Mouse (Mus musculus) cerebellum, adult 2 months (tissue): ENCODE measurements around the gene Dnm3. TPM values are rescaled to one million over a fixed set of nuclear protein-coding genes. Genes with fewer than 3 reads are reported as not detected.

Source experiments
- DNase-seq, 2 experiments: peaks; one replicate each; pipeline ENCODE4 v3.0.0; 2021
- H3K27ac ChIP-seq: fragments of 200-500 bp; 2 replicates; pipeline ENCODE4 v1.5.1; 2012; ENCODE audit warnings: low read length, control low read depth, inconsistent platforms; ENCODE audit not compliant: insufficient read depth
- H3K27me3 ChIP-seq: fragments of 200-500 bp; 2 replicates; pipeline ENCODE4 v1.6.1; 2012; ENCODE audit warnings: inconsistent platforms, mild to moderate bottlenecking, low read length, moderate library complexity; ENCODE audit not compliant: control insufficient read depth, insufficient read depth
- H3K4me1 ChIP-seq: fragments of 200-500 bp; 2 replicates; pipeline ENCODE4 v1.6.1; 2011; ENCODE audit warnings: low read length; ENCODE audit not compliant: control insufficient read depth, insufficient read depth
- H3K4me3 ChIP-seq: fragments of 200-500 bp; replicated peaks from 2 replicates; pipeline ENCODE3; 2011; ENCODE audit warnings: mild to moderate bottlenecking, low read depth, low read length, control low read depth; ENCODE audit not compliant: insufficient read depth
- CTCF ChIP-seq: fragments of 200-500 bp; IDR thresholded peaks from 2 replicates; pipeline ENCODE4 v1.5.1; 2011; ENCODE audit warnings: low read depth, mild to moderate bottlenecking, control low read depth, low read length, moderate library complexity, borderline replicate concordance; ENCODE audit not compliant: insufficient read depth
- POLR2A ChIP-seq: fragments of 200-500 bp; IDR thresholded peaks from 2 replicates; pipeline ENCODE4 v1.6.1; 2011; ENCODE audit warnings: low read length, control low read depth, borderline replicate concordance; ENCODE audit not compliant: insufficient read depth
- WGBS: fragments of 180-500 bp; shearing (Covaris S2); methylation state at CpG from one replicate; pipeline ENCODE4 v1.1.7; 2018; 5-methylcytosine and 5-hydroxymethylcytosine counted together
- polyA plus RNA-seq: library from polyadenylated mRNA; depleted of rRNA; stranded (reverse); fragments of >200 nt; gene quantifications from 2 replicates; pipeline ENCODE4 v1.2.3, GENCODE M21; 2012; rRNA removed

Dnm3 gene
- polyA plus RNA-seq: 93.6 and 94.3 TPM in 2 replicates

DNA sequence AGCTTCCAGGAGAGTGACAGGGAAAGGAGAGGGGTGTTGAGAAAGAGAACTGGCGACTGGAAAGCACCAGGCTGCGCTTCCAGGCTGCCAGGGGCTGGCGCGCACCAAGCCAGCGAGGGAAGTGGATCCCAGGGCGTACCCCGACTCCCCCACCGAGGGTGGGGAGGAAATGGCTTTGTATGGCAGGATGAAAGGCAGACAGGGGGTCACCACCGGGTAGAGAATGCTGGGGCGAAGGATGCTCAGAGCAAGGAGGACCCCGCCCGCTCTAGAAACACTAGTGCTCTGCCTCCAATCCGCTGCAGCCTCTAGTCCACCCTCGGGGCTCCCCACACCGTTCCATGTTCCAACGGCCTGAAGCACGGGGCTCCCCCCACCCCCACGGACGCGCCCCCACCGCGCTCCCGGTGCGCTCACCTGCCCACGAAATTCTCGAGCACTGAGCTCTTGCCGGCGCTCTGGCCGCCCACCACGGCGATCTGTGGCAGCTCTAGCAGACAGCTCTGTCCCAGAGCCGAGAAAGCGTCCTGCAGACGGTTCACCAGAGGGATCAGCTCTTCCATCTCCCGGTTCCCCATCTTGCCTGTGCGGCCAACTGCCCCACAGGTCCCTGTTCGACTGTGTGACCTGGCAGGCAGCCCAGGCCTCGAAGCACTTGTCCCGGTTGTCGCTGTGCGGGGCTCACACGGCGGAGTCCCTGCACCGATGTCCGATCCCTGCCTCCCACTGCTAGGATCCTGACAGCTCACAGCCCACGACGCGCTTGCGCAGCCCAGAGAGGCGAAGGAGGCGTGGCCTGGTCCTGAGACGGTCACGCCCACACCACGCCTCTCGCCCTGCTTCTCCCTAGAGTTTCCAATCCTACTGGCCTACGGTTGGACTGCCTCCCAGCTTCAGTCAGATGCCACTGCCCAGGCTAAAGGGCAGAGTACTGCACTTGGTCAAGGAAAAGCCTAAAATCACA lies at the start of gene Dnm3:
Dnm3 (minus strand) TSS at position 789 of the 964 bp plus-strand sequence.
- peak within 1 kb of the TSS; percentile 53 for H3K27ac ChIP-seq
- peak within 1 kb of the TSS; percentile 69 for H3K4me3 ChIP-seq
- under 1% methylated on average over 56 of the region's 56 CpGs for WGBS
- TF ChIP-seq CTCF (peak; percentile 62; the same call in 1 of the 2 replicates), POLR2A (peak; percentile 99)
- H3K4me1 ChIP-seq: no peaks in the 10 kb centered on the region
- DNase-seq: peak; percentile 95 to 96
- no peaks in the 10 kb centered on the region; the same call in 1 of the 2 replicates for H3K27me3 ChIP-seq

- 92% methylated on average over 1 of the region's 1 CpGs for WGBS
- Histone ChIP-seq H3K4me3 (no peak overlapping the region), H3K27me3 (no peaks in the 10 kb centered on the region), H3K27ac (no peak overlapping the region), H3K4me1 (no peaks in the 10 kb centered on the region)
- no peak for TF ChIP-seq CTCF
- no peak for TF ChIP-seq POLR2A
- no peak for DNase-seq
Observed at GRCm38 (mm10) chr1:162515116-162515515, 37.3 kb upstream of the Dnm3 start.

DNA sequence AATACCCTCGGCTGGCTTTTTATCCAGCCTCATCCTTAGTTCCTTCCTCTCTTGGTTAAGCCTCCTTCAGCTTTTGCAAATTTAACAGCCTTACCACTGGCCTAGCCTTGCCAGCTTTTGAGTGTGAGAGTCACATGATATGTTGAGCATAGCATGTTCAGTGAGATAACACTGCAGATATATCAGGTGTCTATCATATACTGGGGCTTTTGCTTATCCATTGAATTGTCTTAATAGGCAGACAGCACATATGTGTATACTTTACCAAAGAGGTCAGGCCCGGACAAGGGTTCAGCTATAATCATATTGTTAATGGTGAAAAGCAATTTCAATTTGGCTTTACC lies 32.2 kb upstream of the Dnm3 start:
- no peaks in the 10 kb centered on the region for H3K4me1 ChIP-seq
- no peaks in the 10 kb centered on the region for H3K27me3 ChIP-seq
- no peak overlapping the region for H3K4me3 ChIP-seq
- TF ChIP-seq CTCF (no peak), POLR2A (no peak)
- WGBS: 82% methylated on average over 2 of the region's 2 CpGs
- DNase-seq: no peak
- H3K27ac ChIP-seq: no peak overlapping the region

- 49% methylated on average over 12 of the region's 12 CpGs for WGBS
- DNase-seq: peak in 1 of 2 experiments; percentile 17
- no peaks in the 10 kb centered on the region for H3K27me3 ChIP-seq
- H3K27ac ChIP-seq: no peak overlapping the region
- H3K4me3 ChIP-seq: no peak overlapping the region
- TF ChIP-seq POLR2A (no peak), CTCF (no peak)
- H3K4me1 ChIP-seq: no peaks in the 10 kb centered on the region
Observed at GRCm38 (mm10) chr1:162509329-162510012, 31.6 kb upstream of the Dnm3 start.

DNA sequence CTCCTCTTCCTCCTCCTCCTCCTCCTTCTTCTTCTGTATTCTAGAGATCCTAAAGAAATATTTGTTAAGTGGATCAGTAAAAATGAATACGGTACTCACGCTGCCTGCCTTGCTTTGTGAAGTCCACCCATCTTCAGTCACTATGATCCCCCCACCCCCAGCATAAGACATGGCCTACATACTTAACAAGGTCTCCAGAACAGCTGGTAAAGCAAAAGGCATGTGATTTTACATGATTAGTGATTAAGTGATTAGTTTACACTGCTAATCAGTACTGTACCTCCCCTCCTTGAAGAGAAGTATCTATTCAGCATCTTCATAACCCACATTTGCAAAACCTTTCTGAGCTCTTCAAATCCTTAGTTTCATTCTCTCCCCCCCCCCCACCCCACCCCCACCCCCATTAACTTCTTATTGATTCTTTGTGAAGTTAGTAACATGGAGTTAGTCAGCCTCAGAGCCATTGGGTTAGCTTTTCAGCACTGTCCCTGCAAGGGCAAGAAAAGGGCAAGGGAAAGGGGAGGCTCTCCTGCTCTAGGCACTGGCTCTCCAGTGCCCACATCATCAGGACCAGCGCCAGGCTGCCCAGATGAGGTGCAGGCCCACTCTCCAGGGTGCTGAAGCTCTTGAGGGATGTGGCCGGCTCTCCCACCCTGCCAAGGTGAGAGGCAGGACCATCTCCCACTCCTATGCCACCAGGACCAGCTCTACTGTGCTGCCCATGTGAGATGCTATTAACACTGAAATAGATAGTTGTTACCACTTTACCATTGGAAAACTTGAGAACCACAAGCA lies 30.6 kb upstream of the Dnm3 start:
- Histone ChIP-seq H3K4me3 (no peak overlapping the region), H3K4me1 (no peaks in the 10 kb centered on the region), H3K27me3 (no peaks in the 10 kb centered on the region), H3K27ac (no peak overlapping the region)
- TF ChIP-seq CTCF (no peak), POLR2A (no peak)
- WGBS: 81% methylated on average over 4 of the region's 4 CpGs
- DNase-seq: no peak

DNA sequence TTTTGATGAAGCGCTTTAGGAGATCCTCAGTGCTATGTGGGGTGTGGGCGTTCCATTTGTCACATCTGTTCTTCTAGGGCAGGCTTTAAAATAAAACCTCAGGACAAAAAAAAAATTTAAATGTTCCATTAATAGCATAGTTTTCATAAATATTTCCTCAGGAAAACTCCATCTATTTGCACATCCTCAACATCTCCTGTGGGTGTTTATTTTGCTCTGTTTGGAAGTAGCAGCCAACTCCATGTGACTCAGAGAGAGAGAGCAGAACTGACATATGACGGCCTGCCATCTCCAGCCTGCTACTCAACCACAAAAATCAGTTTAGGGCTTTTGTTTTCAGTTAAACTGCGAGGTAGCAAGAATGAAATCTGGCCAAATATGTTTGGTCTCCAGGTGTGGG lies 28.7 kb upstream of the Dnm3 start:
- 76% methylated on average over 4 of the region's 4 CpGs for WGBS
- Histone ChIP-seq H3K27me3 (no peaks in the 10 kb centered on the region), H3K27ac (no peak overlapping the region), H3K4me1 (no peaks in the 10 kb centered on the region), H3K4me3 (no peak overlapping the region)
- TF ChIP-seq CTCF: no peak
- no peak for DNase-seq

- Histone ChIP-seq H3K27ac (no peak overlapping the region), H3K27me3 (no peaks in the 10 kb centered on the region), H3K4me1 (no peaks in the 10 kb centered on the region), H3K4me3 (no peak overlapping the region)
- DNase-seq: no peak
- TF ChIP-seq CTCF: no peak
- no peak for TF ChIP-seq POLR2A
- WGBS: 90% methylated on average over 6 of the region's 6 CpGs
Observed at GRCm38 (mm10) chr1:162505649-162506048, 27.8 kb upstream of the Dnm3 start.
